Mouse (Mus musculus) cerebellum, adult (tissue): ENCODE measurements around the gene Pygl.
A peak's percentile ranks its signal among the peaks of the same experiment; 100 is the strongest.

Experiments
- ATAC-seq: cut with Nextera tagmentation; 2 replicates; pipeline ENCODE4 v1.9.2; 2017; ENCODE audit warnings: mild to moderate bottlenecking, moderate library complexity, mixed read lengths; ENCODE audit not compliant: insufficient number of reproducible peaks, low FRiP score, low TSS enrichment

Pygl gene

DNA sequence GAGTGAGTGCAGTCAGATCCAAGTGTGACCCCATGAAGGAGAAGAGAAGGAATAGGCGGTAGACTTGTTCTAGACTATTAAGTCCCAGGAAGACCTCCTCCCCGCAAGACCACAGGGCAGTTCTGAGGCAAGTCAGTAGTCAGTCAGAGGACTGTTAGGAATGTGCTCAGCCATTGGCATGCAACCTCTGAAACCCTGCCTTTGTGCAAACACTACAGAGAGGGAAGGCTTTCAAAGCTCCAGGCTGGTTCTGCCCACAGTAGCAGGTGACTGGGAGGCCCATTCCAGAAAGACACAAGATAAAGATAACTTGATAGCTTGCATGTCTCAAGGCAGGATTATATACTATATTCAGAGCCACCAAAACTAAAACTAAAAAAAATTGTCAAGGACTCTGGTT is at the start of gene Pygl:
TSS of gene Pygl (minus strand) at position 195 of the 400 bp plus-strand sequence.
- ATAC-seq: no peak

DNA sequence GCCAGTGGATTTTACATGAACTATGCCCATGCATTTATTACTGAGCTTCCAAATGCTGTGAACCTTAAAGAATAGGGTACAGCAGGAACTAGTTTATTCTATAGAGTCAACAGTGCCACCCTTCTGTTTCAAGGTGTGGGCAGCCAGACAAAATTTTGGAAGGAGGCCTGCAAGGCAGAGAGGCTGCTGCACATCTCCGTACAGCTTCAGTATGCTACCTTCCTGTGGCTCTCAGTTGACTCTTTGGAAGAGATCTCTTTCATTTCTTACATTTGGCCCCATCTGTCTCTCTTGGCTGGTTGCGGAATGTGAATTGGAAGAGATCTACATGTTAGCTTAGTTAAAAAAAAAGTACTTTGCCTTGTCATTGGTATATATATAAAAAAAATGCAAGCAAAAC is 49.6 kb upstream of the Pygl start:
- no peak for ATAC-seq

DNA sequence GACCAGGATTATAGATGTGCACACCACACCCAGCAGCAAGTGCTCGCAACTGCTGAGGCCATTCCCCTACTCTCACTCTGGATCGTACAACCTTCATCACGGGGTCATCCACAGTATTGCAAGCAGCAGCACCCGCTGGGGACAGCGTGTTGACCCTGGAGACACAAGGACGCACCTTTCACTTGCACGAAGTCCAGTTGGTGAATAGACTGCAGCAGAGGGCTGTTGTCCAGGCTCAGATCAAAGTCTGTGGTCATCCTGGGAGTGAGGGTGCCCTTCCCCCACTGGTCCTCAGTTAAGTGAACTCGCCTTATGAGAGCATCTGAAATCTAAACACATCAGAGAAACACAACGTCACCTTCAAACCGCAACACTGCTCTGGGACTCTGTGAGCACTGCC is 49.1 kb upstream of the Pygl start:
- no peak for ATAC-seq

DNA sequence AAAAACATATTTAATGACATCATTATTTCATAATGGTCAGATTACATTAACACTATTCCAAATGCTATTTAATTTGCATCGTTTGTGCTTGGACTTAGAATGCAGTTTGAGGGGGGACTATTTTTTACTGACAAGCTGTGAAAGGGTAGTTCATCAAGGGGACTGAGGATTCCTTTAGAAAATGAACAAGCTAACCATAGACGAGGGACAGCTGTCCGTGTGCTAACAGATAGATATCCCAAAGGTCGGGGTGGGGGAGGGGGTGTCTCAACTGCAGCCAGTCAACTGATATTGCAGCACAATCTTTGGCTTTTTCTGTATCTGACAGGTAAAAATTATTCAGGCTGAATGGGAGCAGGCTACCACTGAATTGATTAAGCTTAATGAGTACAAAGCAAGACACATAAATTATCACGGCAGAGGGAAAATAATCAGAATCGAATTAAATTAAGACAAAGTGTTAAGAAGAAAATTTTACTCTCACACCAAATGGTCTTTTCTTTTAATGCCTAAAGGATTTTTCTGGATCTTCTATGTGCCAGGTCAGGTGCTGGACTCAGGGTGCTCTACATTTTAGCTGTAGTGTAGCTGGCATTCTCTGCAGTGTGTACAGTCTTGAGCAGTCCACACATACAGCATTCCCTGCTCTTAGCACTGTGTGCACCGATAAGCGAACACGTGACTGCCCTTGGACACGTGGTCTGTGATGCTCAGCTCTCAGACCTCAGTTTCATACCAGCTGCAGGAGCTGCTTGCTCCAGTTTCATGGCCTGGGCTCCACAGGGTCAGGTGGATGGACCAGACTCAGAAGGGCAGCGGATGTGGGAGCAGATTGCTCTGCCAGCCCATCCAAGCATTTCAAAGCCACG is 46.0 kb upstream of the Pygl start:
- no peak for ATAC-seq

DNA sequence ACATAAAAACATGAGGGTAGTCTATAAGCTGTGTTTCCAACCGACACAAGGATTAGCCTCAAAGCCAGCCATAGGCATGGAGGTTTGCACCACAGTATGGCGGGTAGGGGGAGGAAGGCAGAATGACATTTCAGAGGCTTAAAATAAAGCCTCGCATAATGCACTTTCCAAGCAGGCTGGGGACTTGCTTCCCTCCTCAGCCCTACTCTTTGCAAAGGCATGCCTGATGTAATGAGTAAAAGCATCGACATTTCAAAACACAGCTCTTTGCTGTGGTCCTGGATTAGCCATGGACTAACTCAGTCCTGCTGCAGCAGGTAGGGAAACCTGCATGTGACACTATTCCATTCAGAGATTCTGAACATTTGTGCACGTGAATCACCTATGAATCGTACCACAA is 38.4 kb upstream of the Pygl start:
- no peak for ATAC-seq

DNA sequence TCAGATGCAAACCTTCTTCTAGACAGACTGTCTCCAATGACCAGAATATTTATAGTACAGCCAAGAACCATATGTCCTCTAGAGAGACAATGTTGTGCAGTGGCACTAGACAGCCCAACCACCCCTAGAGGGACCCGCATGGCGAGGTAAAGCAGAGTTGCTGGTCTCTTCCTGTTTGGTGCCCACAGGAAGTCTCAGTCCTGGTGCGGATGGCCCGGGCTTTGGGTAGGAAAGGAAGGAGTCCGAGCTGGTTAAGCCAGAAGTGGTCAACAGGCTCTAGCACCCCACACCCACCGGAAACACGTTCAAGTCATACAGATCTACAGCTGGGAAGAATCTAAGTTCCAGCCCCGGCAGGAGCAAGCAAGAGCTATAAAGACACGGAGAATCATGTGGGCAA is 36.0 kb upstream of the Pygl start:
- no peak for ATAC-seq

DNA sequence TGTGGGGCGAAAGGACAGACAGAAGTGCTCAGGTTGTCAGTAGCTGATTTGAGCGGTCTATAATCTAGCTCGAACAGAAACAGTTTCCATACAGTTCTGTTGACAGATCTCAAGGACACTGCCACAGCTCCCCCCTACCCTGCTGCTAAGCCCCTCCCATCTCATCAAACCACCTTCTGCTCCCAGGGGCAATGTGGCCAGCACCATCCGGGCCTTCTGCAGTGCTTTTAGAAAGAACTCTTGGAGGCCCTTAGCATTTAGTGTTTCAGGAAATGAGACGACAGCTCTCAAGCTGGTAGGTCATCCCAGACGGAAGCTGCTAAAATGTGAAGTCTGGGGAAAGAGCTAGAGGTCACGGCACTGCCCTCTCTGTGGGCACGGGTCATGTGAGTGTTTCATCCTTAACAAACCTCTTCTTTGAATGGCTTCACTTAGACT is 35.2 kb upstream of the Pygl start:
- no peak for ATAC-seq

DNA sequence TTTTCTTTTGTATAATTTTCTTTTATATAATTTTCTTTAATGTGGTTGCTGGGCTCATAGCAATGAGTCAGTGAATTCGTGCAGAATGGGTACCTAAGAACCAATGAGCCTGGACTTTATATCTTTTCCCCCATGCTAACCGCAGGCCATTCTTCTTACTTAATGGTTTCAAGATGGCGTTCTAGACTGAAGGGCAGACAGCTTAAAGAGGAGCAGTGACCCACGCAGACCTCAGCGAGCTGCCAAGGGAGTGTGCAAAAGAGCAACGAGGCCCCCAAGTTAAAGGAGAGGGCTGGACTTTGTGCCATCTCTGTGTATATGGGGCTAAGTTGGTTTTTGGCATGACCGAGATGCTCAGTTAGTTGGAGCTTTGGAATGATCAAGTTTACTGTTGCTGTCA is 32.4 kb upstream of the Pygl start:
- ATAC-seq: no peak

DNA sequence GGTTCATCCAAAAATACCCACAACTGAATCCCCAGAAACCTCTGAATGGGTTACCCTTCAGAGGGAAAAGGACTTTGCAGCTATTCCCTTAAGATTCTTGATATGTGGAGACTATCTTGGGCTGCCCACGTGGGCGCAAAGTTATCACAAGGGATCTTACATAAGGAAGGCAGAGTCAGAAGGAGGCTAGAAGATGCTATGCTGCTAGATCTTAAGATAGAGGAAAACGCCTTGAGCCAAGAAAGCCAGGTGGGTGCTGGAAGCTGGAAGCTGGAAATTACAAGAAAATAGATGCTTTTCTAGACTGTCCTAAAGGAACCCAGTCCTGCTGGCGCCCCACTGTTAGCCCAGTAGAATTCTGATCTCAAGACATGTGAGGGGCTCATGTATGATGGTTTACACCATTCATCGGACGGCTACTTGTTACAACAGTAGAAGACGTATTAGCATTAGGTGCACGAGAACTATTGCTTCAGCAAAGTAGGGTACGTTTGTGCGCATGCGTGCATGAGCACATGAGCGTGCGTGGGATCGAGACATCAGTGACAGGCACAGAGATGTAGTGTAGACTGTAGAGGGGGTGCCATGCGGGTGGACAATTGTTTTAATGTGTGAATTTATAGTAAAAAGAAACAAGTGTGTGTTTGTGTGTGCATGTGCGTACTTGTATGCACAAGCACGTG is 31.1 kb upstream of the Pygl start:
- ATAC-seq: no peak

DNA sequence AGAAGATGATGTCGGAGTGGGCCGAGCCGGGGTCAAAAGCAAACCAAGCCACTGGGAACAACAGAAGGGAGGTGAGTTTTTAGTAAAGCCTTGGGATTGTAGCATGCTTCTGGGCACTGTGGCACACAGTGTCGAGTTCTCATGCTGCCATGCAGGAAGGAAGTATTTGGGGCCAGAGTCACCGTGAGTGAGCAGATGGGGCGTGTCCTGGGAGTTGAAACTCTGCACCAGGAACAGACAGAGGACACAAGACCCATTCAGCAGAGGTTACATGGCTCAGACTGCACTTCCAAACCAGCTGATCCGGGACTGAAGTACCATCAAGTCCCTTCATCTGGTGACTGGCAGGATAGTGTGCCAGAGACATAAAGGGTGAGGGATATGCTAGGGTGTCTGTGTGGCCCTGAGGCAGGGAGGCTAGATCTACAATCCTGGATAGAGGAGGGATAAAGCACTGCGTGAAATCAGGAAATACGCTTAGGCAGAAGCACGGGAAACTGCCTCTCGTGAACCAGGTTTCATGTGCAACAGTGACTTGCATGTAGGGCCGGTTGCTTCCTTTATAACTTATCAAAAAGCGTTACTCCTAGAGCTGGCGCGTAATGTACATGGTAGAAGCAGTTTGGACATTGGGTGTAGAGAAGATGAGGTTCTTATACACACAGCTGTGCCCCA is 20.1 kb upstream of the Pygl start:
- ATAC-seq: no peak

DNA sequence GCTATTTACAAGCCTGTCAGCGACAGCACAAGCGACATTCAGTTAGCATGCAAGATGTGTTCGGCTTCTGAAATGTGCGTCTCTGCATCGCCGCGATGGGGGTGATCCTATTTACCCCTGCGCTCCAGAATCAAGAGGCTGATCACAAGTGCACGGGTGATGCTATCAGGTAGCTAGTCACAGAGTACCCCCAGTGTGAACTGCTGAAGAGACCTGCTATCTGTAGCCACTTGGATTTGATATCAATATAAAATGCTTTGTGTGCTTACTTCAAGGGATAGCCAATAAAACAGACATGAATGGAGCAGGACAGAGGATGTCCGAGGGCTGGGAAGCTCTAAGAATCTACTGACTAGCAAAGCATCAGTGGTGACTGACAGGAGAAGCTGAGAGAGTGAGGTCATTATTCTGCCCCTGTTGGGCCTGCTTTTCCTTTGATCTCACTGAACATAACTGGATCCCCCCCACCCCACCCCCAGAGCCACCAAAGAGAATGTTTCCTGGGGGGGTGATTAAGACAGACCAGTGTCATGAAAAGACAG is 18.4 kb upstream of the Pygl start:
- ATAC-seq: no peak

DNA sequence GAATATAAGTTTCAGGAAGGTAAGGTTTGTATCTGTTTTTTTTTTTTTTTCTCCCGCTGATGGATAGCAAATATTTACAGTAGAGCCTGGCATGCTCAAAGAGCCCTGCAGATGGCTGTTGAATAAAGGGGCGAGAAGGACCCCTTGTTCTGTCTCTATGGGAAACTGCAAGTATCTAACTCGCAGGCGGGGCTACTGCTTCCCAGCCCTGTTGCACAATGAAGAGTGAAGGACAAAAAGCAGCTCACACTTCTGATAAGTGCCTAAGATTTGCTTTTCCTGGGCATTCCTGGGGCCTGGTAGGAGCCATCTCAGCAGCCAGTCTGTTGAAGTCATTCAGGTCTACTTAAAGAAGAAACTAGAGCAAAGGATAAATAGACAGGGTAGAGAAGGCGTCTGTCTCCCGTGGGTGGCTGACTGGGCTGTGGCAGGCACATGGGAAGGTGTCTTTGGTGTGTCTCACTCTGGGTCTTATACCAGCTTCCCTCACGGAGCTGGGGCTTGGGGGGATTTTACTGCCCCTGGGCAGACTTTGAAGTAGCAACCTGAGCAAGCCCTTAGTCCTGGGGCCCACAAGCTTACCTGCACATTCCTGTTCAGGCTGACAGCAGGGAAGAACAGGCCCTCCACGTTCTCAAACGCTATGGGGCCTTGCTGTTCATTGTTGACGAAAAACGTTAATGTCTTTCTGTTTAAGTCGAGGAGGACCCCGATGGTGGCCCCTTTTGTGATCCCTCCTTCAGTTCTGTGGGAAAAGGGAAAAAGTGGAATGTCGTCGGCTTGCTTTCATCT is 16.6 kb upstream of the Pygl start:
- ATAC-seq: no peak

DNA sequence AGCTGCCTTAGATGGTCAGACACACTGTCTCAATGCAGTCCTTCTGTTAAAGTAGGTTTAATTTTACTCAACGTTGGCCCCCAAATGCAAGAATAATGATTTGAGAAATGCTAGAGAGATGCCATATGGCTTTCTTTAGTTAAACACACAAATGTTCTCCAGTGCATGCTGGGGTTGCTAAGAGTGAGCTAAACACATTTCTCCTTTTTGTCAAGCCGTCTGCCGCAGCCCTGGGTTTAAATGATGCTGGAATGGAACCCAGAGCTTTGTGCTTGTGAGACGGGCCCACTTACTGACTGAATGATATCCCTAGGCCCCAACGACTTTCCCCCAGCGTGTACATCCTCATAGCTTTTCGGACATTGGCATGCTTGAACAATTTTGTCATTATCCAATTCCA is 11.3 kb upstream of the Pygl start:
- ATAC-seq: no peak

DNA sequence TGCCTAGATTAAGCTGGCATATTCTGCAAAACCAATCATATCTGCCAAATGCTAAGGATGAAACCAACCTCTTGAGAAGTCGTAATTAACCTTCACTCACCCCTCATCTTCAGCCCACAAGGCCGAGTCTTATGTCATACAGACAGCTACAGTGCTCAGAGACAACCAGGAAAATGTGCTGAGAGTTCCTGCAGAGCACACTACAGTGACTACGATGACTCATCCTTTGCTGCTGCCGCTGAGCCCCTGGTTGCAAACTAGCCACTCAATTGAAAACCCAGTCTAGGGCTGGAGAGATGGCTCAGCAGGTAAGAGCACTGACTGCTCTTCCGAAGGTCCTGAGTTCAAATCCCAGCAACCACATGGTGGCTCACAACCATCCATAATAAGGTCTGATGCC is 8.5 kb upstream of the Pygl start:
- no peak for ATAC-seq

DNA sequence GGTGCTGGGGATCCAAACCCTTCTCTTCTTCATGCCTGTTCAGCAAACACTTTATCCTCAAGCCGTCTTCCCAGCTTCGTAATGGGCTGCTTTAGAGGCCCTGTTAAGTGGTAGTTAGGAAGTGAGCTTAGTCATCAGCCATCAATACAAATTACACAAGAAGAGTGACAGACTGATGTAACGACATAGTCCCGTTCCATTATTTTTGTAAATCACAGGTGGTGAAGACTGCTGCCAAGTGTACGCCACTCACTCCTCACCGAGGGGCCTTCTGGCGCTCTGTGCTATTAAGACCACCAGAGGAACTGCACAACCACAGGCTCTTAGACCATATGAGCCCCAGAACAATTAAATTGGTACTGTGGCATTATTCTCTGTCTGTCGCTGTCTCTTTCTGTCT is 7.3 kb upstream of the Pygl start:
- ATAC-seq: no peak

DNA sequence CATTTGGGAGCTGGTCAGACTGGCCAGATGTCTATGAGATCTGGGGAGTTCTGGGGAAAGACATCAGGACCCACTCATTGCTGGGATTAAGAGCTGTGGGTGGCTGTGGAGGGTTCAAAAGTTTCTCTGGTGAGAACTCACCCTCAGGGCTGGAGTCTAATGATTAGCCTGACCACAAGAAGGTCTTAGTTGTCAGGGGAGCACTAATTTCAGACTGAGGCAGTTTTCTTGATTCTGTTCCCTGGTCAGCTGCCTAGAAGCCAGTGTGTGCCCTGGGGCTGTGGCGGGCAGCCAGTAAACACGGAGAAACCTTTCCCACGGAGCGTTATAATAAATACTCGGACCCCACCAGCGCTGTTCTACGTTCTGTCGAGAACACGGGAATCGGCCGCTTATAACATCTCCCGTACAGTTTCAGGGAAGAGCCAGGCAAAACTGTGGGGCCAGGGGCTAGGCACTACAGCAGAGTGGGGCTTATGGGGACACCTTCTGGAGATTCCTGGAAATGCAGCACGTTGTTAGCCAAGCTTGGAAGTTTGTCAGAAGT is 3.7 kb upstream of the Pygl start:
- peak; percentile 64; the same call in 1 of the 2 replicates for ATAC-seq

DNA sequence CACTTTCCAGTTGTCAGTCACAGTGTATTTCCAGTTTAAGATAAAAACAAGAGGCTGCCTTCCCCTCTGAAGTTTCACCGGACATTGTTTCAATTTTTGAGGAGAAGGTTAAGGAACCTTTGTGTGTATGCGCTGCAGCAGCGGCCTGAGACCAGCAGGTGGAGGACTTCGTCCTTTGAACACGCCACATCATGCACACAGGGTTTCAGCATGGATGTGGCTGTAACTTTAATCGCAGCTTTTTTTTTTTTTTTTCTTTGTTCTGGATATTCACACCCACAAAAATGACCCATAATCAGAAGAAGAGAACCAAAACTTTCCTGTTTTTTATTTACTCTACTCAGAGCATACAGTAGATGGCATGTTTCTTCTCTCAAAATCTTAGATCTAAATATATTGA is 3.1 kb upstream of the Pygl start:
- ATAC-seq: peak; percentile 78

DNA sequence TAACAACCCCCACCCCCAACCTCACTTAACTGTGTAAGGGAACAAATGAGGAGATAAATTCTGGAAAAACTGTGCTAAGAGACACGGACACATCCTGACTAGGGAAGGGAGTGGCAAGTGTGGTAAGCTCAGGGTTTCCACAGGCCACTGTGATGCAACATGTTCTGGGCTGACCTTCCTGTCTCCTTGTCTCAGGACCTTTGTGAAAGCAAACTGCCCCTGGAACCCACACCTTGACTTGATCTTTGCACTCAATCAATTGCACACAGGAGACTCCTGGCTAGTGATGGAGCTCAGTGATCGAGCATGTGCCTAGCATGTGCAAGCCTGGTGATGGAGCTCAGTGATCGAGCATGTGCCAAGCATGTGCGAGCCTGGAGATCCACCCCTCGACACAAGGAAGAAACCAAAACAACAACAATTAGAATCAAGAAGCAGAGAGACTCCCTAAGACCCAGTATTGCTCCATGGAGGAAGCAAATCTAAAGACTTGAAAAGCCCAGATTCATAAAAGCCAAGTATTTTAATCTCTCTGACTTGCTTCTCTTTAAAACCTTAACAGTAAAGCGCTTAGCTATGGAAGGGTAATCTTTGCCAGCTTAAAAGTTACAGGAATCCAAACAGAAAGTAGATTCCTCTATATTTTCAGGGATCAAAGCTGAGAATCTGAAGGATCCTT is 2.5 kb upstream of the Pygl start:
- no peak for ATAC-seq

DNA sequence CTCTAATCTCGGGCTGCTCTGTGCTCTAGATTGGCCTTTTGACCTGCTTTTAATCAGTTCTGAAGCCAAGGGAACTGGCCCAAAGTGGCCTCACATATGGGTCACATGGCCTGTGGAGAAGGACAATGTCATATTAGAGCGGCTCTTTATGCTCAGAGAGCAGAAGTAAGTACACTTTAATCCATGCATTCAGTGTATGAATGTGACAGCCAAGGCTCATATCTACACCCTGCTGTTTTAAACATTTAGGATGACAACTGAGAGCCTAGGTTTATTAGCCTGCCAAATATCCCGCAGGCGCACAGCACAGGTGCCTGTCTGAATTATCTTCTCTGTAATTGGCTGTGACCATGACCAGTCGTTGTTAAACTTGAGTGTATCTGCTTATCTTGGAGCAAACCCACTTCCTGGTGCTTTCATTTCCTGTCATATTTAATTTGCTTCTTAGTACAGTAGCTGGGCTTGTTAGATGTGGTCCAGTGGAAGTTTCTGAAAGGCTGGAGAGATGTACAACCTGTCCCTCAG is 794 bp upstream of the Pygl start:
- ATAC-seq: no peak
